Mouse (Mus musculus): ENCODE results near the gene Slc6a9. TPM values are rescaled to one million over a fixed set of nuclear protein-coding genes. Genes with fewer than 3 reads are reported as not detected.
A peak's percentile ranks its signal among the peaks of the same experiment; 100 is the strongest.

Gene Slc6a9
- polyA plus RNA-seq, 1 experiment from 2014 or later: 14.3 TPM

DNA sequence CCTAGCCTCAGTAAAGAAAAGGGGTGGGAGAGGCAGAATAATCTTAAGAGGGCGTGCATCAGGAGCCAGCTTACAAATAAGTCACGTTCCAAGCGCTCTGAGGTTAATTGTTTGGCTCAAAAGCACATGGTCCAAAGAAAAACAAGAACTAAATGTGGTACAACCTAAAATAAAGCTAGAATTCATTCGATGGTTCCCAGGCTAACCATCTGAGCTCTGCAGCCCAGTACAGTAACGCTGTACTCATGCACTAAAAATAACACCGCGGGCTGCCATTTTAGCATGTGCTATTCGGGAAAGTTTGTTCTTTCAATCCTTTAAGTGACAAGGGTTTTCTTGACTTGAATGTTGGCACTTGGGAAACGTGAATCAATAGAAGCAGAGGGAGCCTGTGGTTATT, 26.3 kb downstream of the Slc6a9 start:
- no peak for ATAC-seq (ENCODE audit: insufficient number of reproducible peaks, insufficient read depth, low FRiP score, low TSS enrichment)
- peaks cover 12% of the 10 kb centered on the region for H3K36me3 ChIP-seq

DNA sequence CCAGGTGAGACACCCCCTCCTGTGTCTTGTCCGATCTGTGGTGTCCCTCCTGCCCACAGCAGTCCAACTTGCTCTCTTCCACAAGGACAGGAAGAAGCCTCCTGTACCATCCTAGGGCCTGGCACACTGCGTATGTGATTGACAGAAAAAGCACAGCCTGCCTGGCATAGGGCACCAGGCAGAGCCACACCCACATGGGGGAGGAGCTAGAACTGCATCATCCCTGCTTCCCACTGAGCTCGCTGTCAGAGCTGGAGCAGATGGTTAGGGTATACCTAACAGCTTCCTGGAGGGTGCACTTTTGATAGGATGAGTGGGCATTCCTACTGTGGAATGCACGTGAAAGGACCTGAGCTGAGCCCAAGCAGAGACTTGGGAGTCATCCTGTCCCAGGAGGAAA, 28.5 kb downstream of the Slc6a9 start:
- H3K4me3 ChIP-seq: no peak overlapping the region
- H3K27me3 ChIP-seq: no peaks in the 10 kb centered on the region
- WGBS: 35% methylated on average over 4 of the region's 4 CpGs
- H3K9ac ChIP-seq: no peak overlapping the region
- H3K4me1 ChIP-seq: peaks cover 17% of the 10 kb centered on the region
- no peak overlapping the region for H3K4me2 ChIP-seq (replicated peaks)
- no peak for ATAC-seq (ENCODE audit: insufficient number of reproducible peaks, insufficient read depth, low FRiP score, low TSS enrichment)
- no peak overlapping the region for H3K27ac ChIP-seq
- H3K9me3 ChIP-seq: no peaks in the 10 kb centered on the region
- H3K36me3 ChIP-seq: peaks cover 3% of the 10 kb centered on the region; the same call in 1 of the 2 replicates

More for the DNA sequence above, 26.3 kb downstream of the Slc6a9 start:
- 81% methylated on average over 9 of the region's 9 CpGs for WGBS
- Histone ChIP-seq H3K9ac (no peak overlapping the region), H3K4me2 (replicated peaks) (no peak overlapping the region), H3K27ac (no peak overlapping the region), H3K4me1 (peaks cover 4% of the 10 kb centered on the region; the same call in 1 of the 2 replicates), H3K4me3 (no peak overlapping the region), H3K27me3 (no peaks in the 10 kb centered on the region), H3K9me3 (no peaks in the 10 kb centered on the region)

DNA sequence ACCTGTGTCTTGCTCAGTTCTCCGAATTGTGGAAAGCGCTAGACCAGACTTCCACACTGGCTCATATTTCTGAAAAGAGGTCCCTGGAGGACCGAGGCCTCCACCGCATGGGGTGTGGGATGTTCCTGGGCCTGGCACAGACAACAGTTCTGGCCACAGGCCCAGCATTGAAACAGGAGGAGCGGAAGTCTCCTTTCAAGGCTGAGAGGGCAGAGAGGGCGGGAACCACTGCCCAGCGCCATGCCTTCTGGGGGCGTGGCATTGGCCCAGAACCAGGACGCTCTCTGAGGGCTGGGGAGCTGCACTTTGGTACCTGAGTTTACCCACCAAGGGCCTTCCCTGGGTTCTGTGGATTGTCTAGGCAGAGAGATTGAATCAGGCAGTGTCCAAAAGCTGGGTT, 31.8 kb downstream of the Slc6a9 start:
- ATAC-seq (ENCODE audit: insufficient number of reproducible peaks, insufficient read depth, low FRiP score, low TSS enrichment): no peak
- H3K4me2 ChIP-seq (replicated peaks): no peak overlapping the region

DNA sequence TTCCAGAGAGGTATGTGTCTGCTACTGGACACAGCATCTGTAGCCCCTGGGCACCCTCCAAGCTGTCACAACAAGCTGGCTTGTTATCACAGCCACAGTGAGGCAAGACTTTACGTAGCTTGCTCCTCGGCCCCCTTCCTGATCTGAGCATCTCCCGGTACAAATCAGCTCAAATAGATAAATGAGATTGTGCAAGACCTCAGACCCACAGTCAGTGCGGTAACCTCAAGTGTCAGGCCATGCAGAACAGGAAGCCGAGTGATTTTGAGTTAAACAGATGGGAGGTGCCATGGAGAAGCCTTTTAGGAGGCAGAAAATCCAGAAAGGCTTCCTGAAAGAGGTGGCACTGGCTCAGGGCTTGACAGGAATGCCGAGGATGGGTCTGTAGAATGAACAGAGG, 32.7 kb downstream of the Slc6a9 start:
- H3K27ac ChIP-seq: no peak overlapping the region
- no peak overlapping the region for H3K4me2 ChIP-seq (replicated peaks)
- H3K9ac ChIP-seq: no peak overlapping the region
- H3K9me3 ChIP-seq: no peaks in the 10 kb centered on the region
- WGBS: 78% methylated on average over 6 of the region's 6 CpGs
- no peaks in the 10 kb centered on the region; the same call in 1 of the 2 replicates for H3K27me3 ChIP-seq
- peaks cover 19% of the 10 kb centered on the region for H3K4me1 ChIP-seq
- no peak for ATAC-seq (ENCODE audit: insufficient number of reproducible peaks, insufficient read depth, low FRiP score, low TSS enrichment)
- no peak overlapping the region for H3K4me3 ChIP-seq
- H3K36me3 ChIP-seq: peaks cover 3% of the 10 kb centered on the region; the same call in 1 of the 2 replicates

More for the DNA sequence above, 31.8 kb downstream of the Slc6a9 start:
- Histone ChIP-seq H3K9me3 (no peaks in the 10 kb centered on the region), H3K4me3 (no peak overlapping the region), H3K36me3 (peaks cover 3% of the 10 kb centered on the region; the same call in 1 of the 2 replicates), H3K27ac (0 out of 2 replicates have a peak overlapping the region, but pooled peaks have one; percentile 30), H3K4me1 (peaks cover 19% of the 10 kb centered on the region), H3K9ac (0 out of 2 replicates have a peak overlapping the region, but pooled peaks have one; percentile 15), H3K27me3 (no peaks in the 10 kb centered on the region; the same call in 1 of the 2 replicates)
- WGBS: 54% methylated on average over 9 of the region's 9 CpGs

DNA sequence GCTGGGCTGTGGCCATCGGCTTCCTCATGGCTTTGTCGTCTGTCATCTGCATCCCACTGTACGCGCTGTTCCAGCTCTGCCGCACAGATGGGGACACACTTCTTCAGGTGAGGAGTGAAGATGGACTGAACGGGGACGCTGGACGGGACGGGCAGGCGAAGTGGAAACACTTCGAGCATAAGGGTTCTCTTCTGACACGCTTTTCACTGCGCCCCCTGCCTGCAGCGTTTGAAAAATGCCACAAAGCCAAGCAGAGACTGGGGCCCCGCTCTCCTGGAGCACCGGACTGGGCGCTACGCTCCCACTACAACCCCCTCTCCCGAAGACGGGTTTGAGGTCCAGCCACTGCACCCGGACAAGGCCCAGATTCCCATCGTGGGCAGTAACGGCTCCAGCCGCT, 33.5 kb downstream of the Slc6a9 start:
- WGBS: 14% methylated on average over 24 of the region's 24 CpGs
- H3K4me2 ChIP-seq (replicated peaks): no peak overlapping the region
- no peak for ATAC-seq (ENCODE audit: insufficient number of reproducible peaks, insufficient read depth, low FRiP score, low TSS enrichment)

DNA sequence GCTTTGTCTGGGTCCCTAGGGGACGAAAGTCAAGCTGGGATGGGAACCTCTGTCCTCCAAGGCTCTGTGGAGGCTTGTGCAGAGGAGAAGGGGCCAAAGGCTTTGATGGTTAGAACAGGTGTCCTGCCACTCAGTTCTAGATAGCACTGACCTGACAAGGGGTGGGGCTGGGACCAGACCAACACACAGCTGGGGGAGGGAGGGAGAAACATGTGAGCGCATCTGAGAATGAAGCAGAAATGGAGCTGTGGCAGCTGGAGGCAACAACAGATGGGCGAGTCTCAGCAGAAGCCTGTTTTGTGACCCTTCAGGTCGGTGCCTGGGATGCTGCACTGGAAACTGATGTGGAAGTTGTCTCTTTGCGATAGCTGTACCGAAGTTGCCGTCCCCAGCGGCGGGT, 35.0 kb downstream of the Slc6a9 start:
- no peak overlapping the region for H3K9ac ChIP-seq
- 65% methylated on average over 9 of the region's 9 CpGs for WGBS
- no peak overlapping the region for H3K4me3 ChIP-seq
- peaks cover 15% of the 10 kb centered on the region for H3K36me3 ChIP-seq
- ATAC-seq (ENCODE audit: insufficient number of reproducible peaks, insufficient read depth, low FRiP score, low TSS enrichment): no peak
- H3K4me1 ChIP-seq: peaks cover 27% of the 10 kb centered on the region
- no peak overlapping the region for H3K4me2 ChIP-seq (replicated peaks)
- H3K27ac ChIP-seq: no peak overlapping the region
- no peaks in the 10 kb centered on the region for H3K9me3 ChIP-seq
- H3K27me3 ChIP-seq: no peaks in the 10 kb centered on the region; the same call in 1 of the 2 replicates

More for the DNA sequence above, 33.5 kb downstream of the Slc6a9 start:
- Histone ChIP-seq H3K27ac (no peak overlapping the region), H3K36me3 (peaks cover 3% of the 10 kb centered on the region; the same call in 1 of the 2 replicates), H3K4me3 (no peak overlapping the region), H3K27me3 (no peaks in the 10 kb centered on the region; the same call in 1 of the 2 replicates), H3K9me3 (no peaks in the 10 kb centered on the region), H3K4me1 (peaks cover 27% of the 10 kb centered on the region), H3K9ac (no peak overlapping the region)

DNA sequence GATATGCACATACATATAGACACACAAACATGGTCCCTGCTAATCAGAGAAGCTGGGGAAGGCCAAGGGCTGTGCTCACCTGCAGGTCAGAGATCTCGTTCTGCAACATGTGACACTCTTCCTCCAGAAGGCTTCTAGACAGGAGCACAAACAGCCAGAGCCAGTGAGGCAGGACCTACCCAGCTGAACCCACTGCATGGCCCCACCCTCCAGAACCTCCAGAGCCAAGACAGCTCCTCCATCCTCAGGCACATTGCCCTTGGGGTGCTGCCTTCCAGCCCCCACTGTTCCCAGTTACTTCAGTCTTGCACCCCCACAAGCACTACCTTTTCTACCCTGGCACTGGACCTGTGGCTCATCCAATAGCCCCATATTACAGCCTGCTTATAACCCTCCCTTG, 36.1 kb downstream of the Slc6a9 start:
- no peak for ATAC-seq (ENCODE audit: insufficient number of reproducible peaks, insufficient read depth, low FRiP score, low TSS enrichment)
- Histone ChIP-seq H3K27ac (no peak overlapping the region), H3K9ac (no peak overlapping the region), H3K36me3 (peaks cover 22% of the 10 kb centered on the region), H3K4me1 (peaks cover 27% of the 10 kb centered on the region), H3K4me2 (replicated peaks) (no peak overlapping the region), H3K4me3 (no peak overlapping the region), H3K27me3 (no peaks in the 10 kb centered on the region; the same call in 1 of the 2 replicates), H3K9me3 (no peaks in the 10 kb centered on the region)
- WGBS: 67% methylated on average over 1 of the region's 1 CpGs

DNA sequence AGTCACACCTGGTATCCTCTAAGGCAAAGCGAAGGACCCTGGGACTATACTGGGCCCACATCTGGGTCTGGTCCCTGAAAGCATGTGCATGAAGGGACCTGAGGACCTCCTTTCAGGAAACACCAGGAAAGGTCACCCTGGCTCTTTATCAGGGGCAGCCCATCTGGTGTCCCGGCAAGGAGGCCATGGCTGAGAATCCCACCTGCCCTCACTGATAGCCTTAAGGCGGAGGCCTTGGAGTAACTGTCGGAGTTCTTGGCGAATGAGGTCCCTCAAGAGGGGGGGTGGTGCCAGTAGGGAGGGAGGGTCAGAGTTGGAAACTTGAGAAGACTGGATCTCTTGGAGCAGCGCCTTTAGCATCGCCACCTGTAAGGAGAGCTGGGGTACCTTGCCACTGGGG, 37.5 kb downstream of the Slc6a9 start:
- ATAC-seq (ENCODE audit: insufficient number of reproducible peaks, insufficient read depth, low FRiP score, low TSS enrichment): no peak
- Histone ChIP-seq H3K4me3 (no peak overlapping the region), H3K9me3 (no peaks in the 10 kb centered on the region), H3K36me3 (peaks cover 27% of the 10 kb centered on the region), H3K4me2 (replicated peaks) (no peak overlapping the region), H3K27me3 (no peaks in the 10 kb centered on the region; the same call in 1 of the 2 replicates), H3K9ac (no peak overlapping the region), H3K4me1 (peaks cover 18% of the 10 kb centered on the region), H3K27ac (no peak overlapping the region)
- 50% methylated on average over 7 of the region's 7 CpGs for WGBS

DNA sequence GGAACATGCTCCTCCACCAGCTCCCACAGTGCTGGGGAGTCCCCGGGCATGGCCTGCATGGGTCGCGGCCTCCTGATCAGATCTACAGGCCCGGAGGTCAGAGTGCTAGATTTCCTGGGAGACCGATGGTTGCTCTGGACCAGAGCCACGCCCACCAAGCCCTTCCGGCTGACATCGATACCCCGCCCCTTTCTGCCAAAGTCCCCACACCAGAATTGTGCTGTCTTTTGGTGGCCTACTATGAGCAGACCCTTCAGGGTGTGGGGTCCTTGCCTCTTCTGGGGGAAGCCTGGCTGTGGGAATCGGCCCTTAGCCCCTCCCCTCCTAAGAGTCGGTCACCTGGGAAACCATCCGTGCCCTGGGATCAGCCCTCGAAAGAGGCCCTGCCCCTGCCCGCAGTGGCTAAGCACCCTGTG, 38.2 kb downstream of the Slc6a9 start, which contains the start of gene Ccdc24:
Gene Ccdc24, minus strand, starts transcription at position 87 of the 416 bp plus-strand sequence.
- Histone ChIP-seq H3K4me3 (no peak within 1 kb of the TSS), H3K9ac (peak within 1 kb of the TSS; percentile 29; the same call in 1 of the 2 replicates), H3K27ac (no peak within 1 kb of the TSS), H3K4me2 (replicated peaks) (peak within 1 kb of the TSS; percentile 42), H3K4me1 (peaks cover 17% of the 10 kb centered on the region), H3K9me3 (no peaks in the 10 kb centered on the region), H3K27me3 (no peaks in the 10 kb centered on the region; the same call in 1 of the 2 replicates), H3K36me3 (peaks cover 34% of the 10 kb centered on the region)
- 6% methylated on average over 14 of the region's 14 CpGs for WGBS
- ATAC-seq (ENCODE audit: insufficient number of reproducible peaks, insufficient read depth, low FRiP score, low TSS enrichment): no peak

DNA sequence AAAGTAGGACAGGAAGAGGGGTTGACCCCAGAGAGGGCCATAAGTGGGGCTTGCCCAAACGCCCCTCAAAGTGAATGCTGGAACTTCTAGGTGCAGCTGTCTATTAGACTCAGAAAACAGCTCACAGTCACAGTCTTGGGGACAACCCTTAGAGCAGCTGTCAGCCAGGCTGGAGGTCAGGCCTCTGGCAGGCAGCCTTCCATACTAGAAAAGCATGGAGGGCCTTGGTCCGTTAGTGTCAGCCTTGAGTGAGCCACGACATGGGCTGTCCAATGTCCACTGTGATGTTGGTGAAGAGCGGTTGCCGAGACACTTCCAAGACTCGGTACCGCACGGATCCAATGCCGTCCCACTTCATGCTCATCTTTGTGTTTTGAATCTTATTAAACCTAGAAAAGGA, 39.3 kb downstream of the Slc6a9 start:
- H3K4me1 ChIP-seq: peaks cover 14% of the 10 kb centered on the region
- ATAC-seq (ENCODE audit: insufficient number of reproducible peaks, insufficient read depth, low FRiP score, low TSS enrichment): no peak
- H3K27me3 ChIP-seq: no peaks in the 10 kb centered on the region
- no peaks in the 10 kb centered on the region for H3K9me3 ChIP-seq
- peaks cover 41% of the 10 kb centered on the region for H3K36me3 ChIP-seq
- no peak overlapping the region for H3K4me3 ChIP-seq
- H3K9ac ChIP-seq: no peak overlapping the region
- H3K27ac ChIP-seq: no peak overlapping the region
- no peak overlapping the region for H3K4me2 ChIP-seq (replicated peaks)
- WGBS: 90% methylated on average over 9 of the region's 9 CpGs

DNA sequence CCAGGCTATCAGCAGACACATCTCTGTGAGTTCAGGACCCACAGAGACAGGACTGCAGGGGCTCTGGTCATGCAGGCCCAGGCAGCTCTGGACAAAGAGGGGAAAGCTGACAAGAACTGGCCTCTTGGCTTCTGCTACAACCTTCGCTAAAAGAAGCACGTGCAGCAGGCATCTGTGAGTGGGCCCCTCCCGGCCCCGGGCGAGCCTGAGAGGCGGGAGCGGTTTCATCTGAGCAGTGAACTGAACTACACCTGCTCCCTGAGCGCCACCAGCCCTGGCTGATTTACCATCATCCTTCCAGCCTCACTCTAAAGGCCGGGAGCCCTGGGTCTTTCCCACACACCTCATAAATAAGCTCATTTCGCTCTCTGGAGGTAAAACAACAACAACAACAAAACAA, 44.0 kb downstream of the Slc6a9 start:
- no peak for ATAC-seq (ENCODE audit: insufficient number of reproducible peaks, insufficient read depth, low FRiP score, low TSS enrichment)
- Histone ChIP-seq H3K9ac (no peak overlapping the region), H3K4me2 (replicated peaks) (no peak overlapping the region), H3K4me1 (peaks cover 6% of the 10 kb centered on the region), H3K36me3 (peaks cover 48% of the 10 kb centered on the region), H3K27ac (no peak overlapping the region), H3K27me3 (no peaks in the 10 kb centered on the region), H3K9me3 (no peaks in the 10 kb centered on the region), H3K4me3 (no peak overlapping the region)
- WGBS: 82% methylated on average over 10 of the region's 10 CpGs

DNA sequence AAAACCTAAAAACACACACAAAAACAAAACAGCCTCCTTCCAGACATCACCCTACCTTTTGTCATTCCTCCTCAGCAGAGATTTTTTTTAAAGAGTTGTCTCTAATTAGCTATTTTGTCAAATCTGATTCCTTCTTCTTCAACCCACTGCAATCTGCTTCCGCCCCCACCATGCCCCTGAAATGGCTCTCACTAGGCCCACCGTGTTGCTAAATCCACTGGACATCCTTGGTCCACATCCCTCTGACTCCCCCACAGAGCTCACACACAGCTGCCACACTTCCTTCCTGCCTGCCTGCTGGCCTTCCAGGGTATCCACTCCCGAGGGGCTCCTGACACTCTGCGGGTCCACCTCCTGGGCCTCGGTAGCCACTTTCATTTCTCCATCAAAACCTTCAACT, 44.4 kb downstream of the Slc6a9 start:
- no peak for ATAC-seq (ENCODE audit: insufficient number of reproducible peaks, insufficient read depth, low FRiP score, low TSS enrichment)
- Histone ChIP-seq H3K27me3 (no peaks in the 10 kb centered on the region), H3K4me1 (peaks cover 7% of the 10 kb centered on the region), H3K4me2 (replicated peaks) (no peak overlapping the region), H3K4me3 (no peak overlapping the region), H3K36me3 (peaks cover 44% of the 10 kb centered on the region), H3K9me3 (no peaks in the 10 kb centered on the region), H3K27ac (no peak overlapping the region), H3K9ac (no peak overlapping the region)
- WGBS: 76% methylated on average over 5 of the region's 5 CpGs

All from embryonic facial prominence, embryonic 12.5 days (tissue).